Mouse (Mus musculus) neural tube, embryonic 11.5 days (tissue): ENCODE results near the gene Pdzd3. TPM values are rescaled to one million over a fixed set of nuclear protein-coding genes. Genes with fewer than 3 reads are reported as not detected.

Experiments used
- ATAC-seq: fragments of 200-750 bp; cut with Nextera tagmentation; 2 replicates; pipeline ENCODE4 v1.8.0; 2017; ENCODE audit warnings: moderate number of reproducible peaks, mild to moderate bottlenecking, moderate TSS enrichment, moderate library complexity; ENCODE audit not compliant: insufficient read depth, low FRiP score, low TSS enrichment
- DNase-seq: peaks from one replicate; pipeline ENCODE4 v3.0.0-alpha.2; 2015; ENCODE audit warnings: low spot score
- H3K27ac ChIP-seq: fragments of 300-500 bp; sonication (generic); 2 replicates; pipeline ENCODE4 v1.5.1; 2014; ENCODE audit warnings: low read depth, mild to moderate bottlenecking, low read length
- H3K27me3 ChIP-seq: fragments of 300-500 bp; sonication (generic); 2 replicates; pipeline ENCODE4 v1.6.1; 2014; ENCODE audit warnings: mild to moderate bottlenecking, low read length, mixed read lengths; ENCODE audit not compliant: control insufficient read depth, insufficient read depth
- H3K36me3 ChIP-seq: fragments of 300-500 bp; sonication (generic); 2 replicates; pipeline ENCODE4 v1.6.1; 2014; ENCODE audit warnings: mild to moderate bottlenecking, low read length, moderate library complexity, mixed read lengths; ENCODE audit not compliant: control insufficient read depth, insufficient read depth
- H3K4me1 ChIP-seq: fragments of 300-500 bp; sonication (generic); 2 replicates; pipeline ENCODE4 v1.6.1; 2014; ENCODE audit warnings: low read length, mixed read lengths; ENCODE audit not compliant: control insufficient read depth, insufficient read depth
- H3K4me2 ChIP-seq: fragments of 300-500 bp; sonication (generic); 2 replicates; pipeline ENCODE4 v1.6.1; 2014; ENCODE audit warnings: low read depth, mild to moderate bottlenecking, moderate library complexity
- H3K4me3 ChIP-seq: fragments of 300-500 bp; sonication (generic); 2 replicates; pipeline ENCODE4 v1.5.1; 2014; ENCODE audit warnings: low read depth, low read length
- H3K9ac ChIP-seq: fragments of 300-500 bp; sonication (generic); 2 replicates; pipeline ENCODE4 v1.6.1; 2014; ENCODE audit warnings: mild to moderate bottlenecking, low read length
- H3K9me3 ChIP-seq: fragments of 300-500 bp; sonication (generic); 2 replicates; pipeline ENCODE4 v1.6.1; 2016; ENCODE audit warnings: low read length; ENCODE audit not compliant: control insufficient read depth
- WGBS: fragments of 180-500 bp; shearing (Covaris S2); extraction: QIAGEN DNeasy Blood & Tissue Kit; methylation state at CpG from one replicate; pipeline ENCODE4 v1.1.7; 2014; 5-methylcytosine and 5-hydroxymethylcytosine counted together
- polyA plus RNA-seq: library from polyadenylated mRNA; unstranded; fragments of >200 nt; fragmentation: Nextera tagmentation; extraction: Ambion mirVana; gene quantifications from 2 replicates; pipeline ENCODE4 v1.2.1, GENCODE M21; 2014

The Pdzd3 gene
- polyA plus RNA-seq, 1 experiment from 2014 or later, result not detected

DNA sequence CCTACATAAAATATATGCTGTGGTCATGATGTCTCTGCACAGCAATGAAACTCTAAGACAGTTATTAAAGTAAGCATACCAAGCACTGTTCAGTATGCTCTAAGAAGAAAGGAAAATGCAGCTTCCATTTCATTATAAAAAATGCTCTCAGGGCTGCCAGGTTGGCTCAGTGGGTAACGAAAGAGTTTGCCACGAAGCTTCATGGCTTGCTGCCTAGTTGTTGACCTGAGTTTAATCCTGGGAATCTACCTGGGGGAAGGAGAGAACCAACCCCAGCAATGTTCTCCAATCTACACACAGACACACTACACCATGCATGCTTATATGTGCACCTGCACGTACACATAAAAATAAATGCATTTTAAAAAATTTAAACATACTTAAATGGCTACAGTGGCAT lies 52.1 kb downstream of the Pdzd3 start:
- Histone ChIP-seq H3K9ac (no peak overlapping the region), H3K4me1 (no peaks in the 10 kb centered on the region), H3K36me3 (0 out of 2 replicates have a peak, but pooled peaks cover 2% of the 10 kb centered on the region), H3K4me2 (no peak overlapping the region), H3K27ac (no peak overlapping the region), H3K9me3 (no peaks in the 10 kb centered on the region), H3K4me3 (no peak overlapping the region), H3K27me3 (no peaks in the 10 kb centered on the region)
- WGBS, result 93% methylated on average over 3 of the region's 3 CpGs
- DNase-seq, result no peak
- ATAC-seq, result no peak

Other genes with a start within 250 kb of the Pdzd3 start
- gene Thy1, start 208.1 kb downstream of the Pdzd3 start, polyA plus RNA-seq, result not detected in 2 replicates
- gene Usp2, start 184.4 kb downstream of the Pdzd3 start, polyA plus RNA-seq, result 10.5 and 11.7 TPM in 2 replicates
- gene Mfrp, start 149.7 kb downstream of the Pdzd3 start, polyA plus RNA-seq, result 0.15 and 0.21 TPM in 2 replicates
- 0.27 and 0.31 TPM in 2 replicates for gene C1qtnf5, start 144.2 kb downstream of the Pdzd3 start, polyA plus RNA-seq
- 0.20 and 0.95 TPM in 2 replicates for gene Gm49380, start 138.0 kb downstream of the Pdzd3 start, polyA plus RNA-seq
- gene Rnf26, start 138.0 kb downstream of the Pdzd3 start, polyA plus RNA-seq, result 62.4 and 71.1 TPM in 2 replicates
- 14.3 and 15.0 TPM in 2 replicates for gene Mcam, start 117.0 kb downstream of the Pdzd3 start, polyA plus RNA-seq
- gene Cbl, start 17.4 kb downstream of the Pdzd3 start, polyA plus RNA-seq, result 19.1 and 22.2 TPM in 2 replicates
- not detected in 2 replicates for gene Ccdc153, start 10.8 kb downstream of the Pdzd3 start, polyA plus RNA-seq
- gene Nlrx1, start 17.1 kb upstream of the Pdzd3 start, polyA plus RNA-seq, result 2.4 and 3.2 TPM in 2 replicates
- 4.5 and 5.0 TPM in 2 replicates for gene Abcg4, start 37.1 kb upstream of the Pdzd3 start, polyA plus RNA-seq
- gene Hinfp, start 54.2 kb upstream of the Pdzd3 start, polyA plus RNA-seq, result 23.6 and 26.9 TPM in 2 replicates
- gene C2cd2l, start 68.8 kb upstream of the Pdzd3 start, polyA plus RNA-seq, result 14.9 and 17.1 TPM in 2 replicates
- gene Dpagt1, start 74.5 kb upstream of the Pdzd3 start, polyA plus RNA-seq, result 47.6 and 48.6 TPM in 2 replicates
- 366 and 382 TPM in 2 replicates for gene H2afx, start 83.2 kb upstream of the Pdzd3 start, polyA plus RNA-seq
- gene Hmbs, start 92.8 kb upstream of the Pdzd3 start, polyA plus RNA-seq, result 139 and 140 TPM in 2 replicates
- gene Vps11, start 110.2 kb upstream of the Pdzd3 start, polyA plus RNA-seq, result 29.3 and 32.9 TPM in 2 replicates
- gene Hyou1, start 128.0 kb upstream of the Pdzd3 start, polyA plus RNA-seq, result 36.7 and 38.8 TPM in 2 replicates
- gene Slc37a4, start 145.4 kb upstream of the Pdzd3 start, polyA plus RNA-seq, result 26.8 and 31.8 TPM in 2 replicates
- gene Rps25, start 155.7 kb upstream of the Pdzd3 start, polyA plus RNA-seq, result 1,766 and 1,857 TPM in 2 replicates
- 204 and 214 TPM in 2 replicates for gene Trappc4, start 156.1 kb upstream of the Pdzd3 start, polyA plus RNA-seq
- gene Ccdc84, start 167.1 kb upstream of the Pdzd3 start, polyA plus RNA-seq, result 20.9 and 21.8 TPM in 2 replicates
- gene Foxr1, start 189.7 kb upstream of the Pdzd3 start, polyA plus RNA-seq, result not detected in 2 replicates
- 0.29 TPM in 1 of 2 replicates, not detected in the other for gene Upk2, start 203.5 kb upstream of the Pdzd3 start, polyA plus RNA-seq
- 8.0 and 8.8 TPM in 2 replicates for gene Bcl9l, start 231.4 kb upstream of the Pdzd3 start, polyA plus RNA-seq